In the genomic region with DNA sequence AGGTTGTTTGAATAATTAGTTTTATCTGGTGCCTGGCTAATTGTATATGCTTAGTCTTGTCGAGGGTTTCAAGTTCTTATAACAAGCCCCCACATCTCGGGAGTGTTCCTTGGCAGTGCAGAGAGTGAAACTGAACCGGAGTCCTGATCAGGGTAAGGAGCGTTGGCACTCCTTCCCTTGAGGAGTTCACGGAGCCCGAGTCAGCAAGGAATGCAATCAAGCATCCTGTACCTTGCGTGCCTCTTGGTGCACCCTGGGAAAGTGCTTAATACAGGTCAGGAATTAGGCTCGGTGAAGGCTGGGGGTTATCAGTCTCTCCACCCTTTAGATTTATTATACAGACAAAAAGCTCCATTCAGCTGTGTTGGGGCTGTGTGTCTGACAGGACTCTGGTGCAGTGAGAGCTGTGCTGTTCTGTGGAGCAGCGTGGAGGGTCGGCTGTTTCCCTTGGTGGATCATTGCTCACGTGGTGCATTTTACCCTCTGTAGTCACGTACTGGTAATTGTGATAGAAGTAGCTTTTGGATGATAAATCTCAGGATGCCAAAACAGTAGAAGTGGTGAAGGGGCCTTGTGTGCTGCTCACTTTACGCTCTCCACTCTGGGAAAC, we compare ENCODE assay signal across 25 mouse cellular contexts. TPM values are rescaled to one million over a fixed set of nuclear protein-coding genes. Genes with fewer than 3 reads are reported as not detected.
DNase-seq lines count a peak whose midpoint lies in the region; ATAC-seq and TF ChIP-seq lines count a peak whose summit lies in the region.
"Had no signal": no experiment of that assay in that cellular context is flagged by ENCODE, and none has a peak within 500 bp of the region (broad histone marks: within the 10 kb centered on the region; RNA-seq: fewer than 3 reads in every experiment).

No protein-coding gene starts in this region.

- no peak for TF ChIP-seq CTCF in midbrain, postnatal 0 days (IDR thresholded peaks at IDR 0.05)
- TF ChIP-seq CTCF in cerebellum, adult 2 months (IDR thresholded peaks at IDR 0.05; ENCODE audit: borderline replicate concordance, insufficient read depth, low read depth, low read length), result no peak

- no peak overlapping the region for H3K27ac ChIP-seq in kidney, embryonic 14.5 days (ENCODE audit: low read depth, low read length)
- no peak overlapping the region for H3K27ac ChIP-seq in midbrain, embryonic 11.5 days (ENCODE audit: low read depth, low read length)
- no peak overlapping the region for H3K27ac ChIP-seq in midbrain, postnatal 0 days (ENCODE audit: low read depth, low read length)
- no peak overlapping the region for H3K27ac ChIP-seq in forebrain, embryonic 11.5 days (ENCODE audit: low read depth, low read length)
- no peak overlapping the region for H3K27ac ChIP-seq in cerebellum, adult 2 months (ENCODE audit: insufficient read depth, low read length)
- H3K27ac ChIP-seq: embryonic facial prominence, embryonic 10.5 days; heart, adult 2 months; heart, embryonic 15.5 days; hindbrain, embryonic 14.5 days; limb, embryonic 15.5 days; liver, embryonic 14.5 days; macrophage had no signal

- DNase-seq in kidney, adult 9 months, result no peak
- peak; percentile 35 for DNase-seq in midbrain, embryonic 11.5 days (ENCODE audit: low spot score, missing footprints)
- DNase-seq in midbrain, postnatal 0 days (ENCODE audit: low spot score), result no peak
- peak; percentile 30 for DNase-seq in lung, postnatal 36 days
- no peak for DNase-seq in layer of hippocampus, adult 18-20 months (ENCODE audit: low spot score in 2 of 2)
- DNase-seq in forebrain, embryonic 11.5 days (ENCODE audit: low spot score), result no peak
- DNase-seq in cerebellum, adult 2 months, result no peak
- DNase-seq: adrenal gland, postnatal 14 days; cerebellum, adult 9-11 months; gastrocnemius, postnatal 25 days; heart, adult 2 months; heart, postnatal 4 days; layer of hippocampus, adult 9-11 months; left cerebral cortex, postnatal 4 days; thymus, postnatal 36 days had no signal

- 47% methylated on average over 13 of the region's 13 CpGs for WGBS in kidney, embryonic 14.5 days
- 88% methylated on average over 13 of the region's 13 CpGs for WGBS in midbrain, embryonic 11.5 days
- 89% methylated on average over 13 of the region's 13 CpGs for WGBS in midbrain, postnatal 0 days
- WGBS in forebrain, embryonic 11.5 days, result 85% methylated on average over 13 of the region's 13 CpGs
- WGBS in cerebellum, adult 2 months, result 84% methylated on average over 13 of the region's 13 CpGs

- no peak for TF ChIP-seq POLR2A in cerebellum, adult 2 months (IDR thresholded peaks at IDR 0.05; ENCODE audit: borderline replicate concordance, insufficient read depth, low read length)

- 0 out of 2 replicates have a peak, but pooled peaks have one; percentile 46 for ATAC-seq in kidney, embryonic 14.5 days (ENCODE audit: low FRiP score, low TSS enrichment)
- ATAC-seq in midbrain, embryonic 11.5 days (ENCODE audit: low FRiP score), result no peak
- ATAC-seq in midbrain, postnatal 0 days (ENCODE audit: low FRiP score), result no peak
- no peak for ATAC-seq in forebrain, embryonic 11.5 days (replicated peaks; ENCODE audit: low FRiP score)
- ATAC-seq: CD4-positive, CD25-positive, alpha-beta regulatory T cell, adult 4 months; inflammation-experienced regulatory T-cells, adult 6 months; midbrain, embryonic 16.5 days had no signal

- no peaks in the 10 kb centered on the region for H3K27me3 ChIP-seq in kidney, embryonic 14.5 days (ENCODE audit: control insufficient read depth, insufficient read depth, low read length)
- H3K27me3 ChIP-seq in midbrain, embryonic 11.5 days (ENCODE audit: control insufficient read depth, insufficient read depth, low read length), result no peaks in the 10 kb centered on the region
- no peaks in the 10 kb centered on the region for H3K27me3 ChIP-seq in midbrain, postnatal 0 days (ENCODE audit: insufficient read depth, low read length)
- H3K27me3 ChIP-seq in forebrain, embryonic 11.5 days (ENCODE audit: control insufficient read depth, insufficient read depth, low read length), result no peaks in the 10 kb centered on the region
- no peaks in the 10 kb centered on the region for H3K27me3 ChIP-seq in cerebellum, adult 2 months (ENCODE audit: control insufficient read depth, insufficient read depth, low read length)
- H3K27me3 ChIP-seq: heart, embryonic 15.5 days; limb, embryonic 15.5 days had no signal

- no peaks in the 10 kb centered on the region for H3K9me3 ChIP-seq in kidney, embryonic 14.5 days (ENCODE audit: control insufficient read depth, low read length)
- H3K9me3 ChIP-seq in midbrain, embryonic 11.5 days (ENCODE audit: control insufficient read depth, low read length), result no peaks in the 10 kb centered on the region
- no peaks in the 10 kb centered on the region for H3K9me3 ChIP-seq in midbrain, postnatal 0 days (ENCODE audit: low read length)
- no peaks in the 10 kb centered on the region for H3K9me3 ChIP-seq in forebrain, embryonic 11.5 days (ENCODE audit: control insufficient read depth, low read length)
- H3K9me3 ChIP-seq: embryonic facial prominence, embryonic 10.5 days; heart, embryonic 15.5 days; limb, embryonic 15.5 days had no signal

- no peak overlapping the region for H3K9ac ChIP-seq in kidney, embryonic 14.5 days (ENCODE audit: low read depth, low read length)
- H3K9ac ChIP-seq in midbrain, embryonic 11.5 days (ENCODE audit: low read length), result no peak overlapping the region
- no peak overlapping the region for H3K9ac ChIP-seq in midbrain, postnatal 0 days (replicated peaks; ENCODE audit: low read length, poor library complexity, severe bottlenecking)
- H3K9ac ChIP-seq in forebrain, embryonic 11.5 days (ENCODE audit: low read length), result no peak overlapping the region
- H3K9ac ChIP-seq: heart, embryonic 15.5 days; hindbrain, embryonic 14.5 days; limb, embryonic 15.5 days; liver, embryonic 14.5 days had no signal

- no peak overlapping the region for H3K4me3 ChIP-seq in kidney, embryonic 14.5 days (ENCODE audit: low read length)
- no peak overlapping the region for H3K4me3 ChIP-seq in midbrain, embryonic 11.5 days (ENCODE audit: low read depth, low read length)
- H3K4me3 ChIP-seq in midbrain, postnatal 0 days (ENCODE audit: low read depth, low read length), result no peak overlapping the region
- H3K4me3 ChIP-seq in forebrain, embryonic 11.5 days (ENCODE audit: low read depth, low read length), result no peak overlapping the region
- no peak overlapping the region for H3K4me3 ChIP-seq in cerebellum, adult 2 months (replicated peaks; ENCODE audit: insufficient read depth, low read depth, low read length)
- H3K4me3 ChIP-seq: embryonic facial prominence, embryonic 10.5 days; heart, adult 2 months; heart, embryonic 15.5 days; limb, embryonic 15.5 days had no signal

- H3K36me3 ChIP-seq in kidney, embryonic 14.5 days (ENCODE audit: control insufficient read depth, insufficient read depth, low read length), result no peaks in the 10 kb centered on the region
- H3K36me3 ChIP-seq in midbrain, embryonic 11.5 days (ENCODE audit: control insufficient read depth, insufficient read depth, low read length), result no peaks in the 10 kb centered on the region
- H3K36me3 ChIP-seq in midbrain, postnatal 0 days (ENCODE audit: insufficient read depth, low read length), result no peaks in the 10 kb centered on the region
- H3K36me3 ChIP-seq in forebrain, embryonic 11.5 days (ENCODE audit: control insufficient read depth, insufficient read depth, low read length), result no peaks in the 10 kb centered on the region
- H3K36me3 ChIP-seq: embryonic facial prominence, embryonic 10.5 days; heart, embryonic 15.5 days; limb, embryonic 15.5 days had no signal

- 0 out of 2 replicates have a peak, but pooled peaks cover 5% of the 10 kb centered on the region for H3K4me1 ChIP-seq in kidney, embryonic 14.5 days (ENCODE audit: control insufficient read depth, insufficient read depth, low read length)
- no peaks in the 10 kb centered on the region for H3K4me1 ChIP-seq in midbrain, embryonic 11.5 days (ENCODE audit: control insufficient read depth, insufficient read depth, low read length)
- H3K4me1 ChIP-seq in midbrain, postnatal 0 days (ENCODE audit: insufficient read depth, low read length), result no peaks in the 10 kb centered on the region
- no peaks in the 10 kb centered on the region for H3K4me1 ChIP-seq in forebrain, embryonic 11.5 days (replicated peaks; ENCODE audit: control insufficient read depth, insufficient read depth, low read length)
- H3K4me1 ChIP-seq in cerebellum, adult 2 months (ENCODE audit: control insufficient read depth, insufficient read depth, low read length), result no peaks in the 10 kb centered on the region
- H3K4me1 ChIP-seq: embryonic facial prominence, embryonic 10.5 days; limb, embryonic 15.5 days had no signal

- H3K4me2 ChIP-seq in kidney, embryonic 14.5 days (replicated peaks; ENCODE audit: low read depth, low read length), result no peak overlapping the region
- H3K4me2 ChIP-seq in midbrain, embryonic 11.5 days, result no peak overlapping the region
- no peak overlapping the region for H3K4me2 ChIP-seq in midbrain, postnatal 0 days (ENCODE audit: low read depth, low read length, poor library complexity, severe bottlenecking)
- no peak overlapping the region for H3K4me2 ChIP-seq in forebrain, embryonic 11.5 days (ENCODE audit: low read depth, low read length, severe bottlenecking)
- H3K4me2 ChIP-seq: heart, embryonic 15.5 days; hindbrain, embryonic 14.5 days; limb, embryonic 15.5 days had no signal

RNA-seq across cellular contexts. Expression of gene Fras1, which starts 55.9 kb away (rescaled TPM):
- 43.7 and 71.3 TPM in 2 replicates for polyA plus RNA-seq in kidney, embryonic 14.5 days (2014; fragmentation: Nextera tagmentation; extraction: Ambion mirVana)
- polyA plus RNA-seq in midbrain, embryonic 11.5 days (2014; fragmentation: Nextera tagmentation; extraction: Ambion mirVana), result 5.3 and 6.2 TPM in 2 replicates
- 7.3 and 9.1 TPM in 2 replicates for total RNA-seq in midbrain, postnatal 0 days (2014; rRNA removed)
- 2.3 TPM in 2 replicates for polyA plus RNA-seq in midbrain, postnatal 0 days (2015; fragmentation: Nextera tagmentation; extraction: Ambion mirVana)
- 10 to 100 TPM; 13.7 to 14.1 TPM for total RNA-seq in layer of hippocampus, adult 18-20 months (2021)
- polyA plus RNA-seq in forebrain, embryonic 11.5 days (2014; fragmentation: Nextera tagmentation; extraction: Ambion mirVana), result 15.7 and 18.7 TPM in 2 replicates
- polyA plus RNA-seq in cerebellum, adult 2 months (2012; rRNA removed), result 1.1 and 1.2 TPM in 2 replicates
- polyA plus RNA-seq: macrophage had no signal

Comparison
In these comparisons a context has a peak if more than half of its experiments do, and no peak if none do; other contexts are left out.
1. DNase-seq: peak in midbrain, embryonic 11.5 days (single experiment) and lung, postnatal 36 days (single experiment); none in kidney, adult 9 months (single experiment), midbrain, postnatal 0 days (single experiment), layer of hippocampus, adult 18-20 months (0 of 2), forebrain, embryonic 11.5 days (single experiment) and cerebellum, adult 2 months (0 of 2).